8 mouse cellular contexts compared by ENCODE assay signal in genomic region chr11:16950976-16951760, GRCm38 (mm10). TPM values are rescaled to one million over a fixed set of nuclear protein-coding genes. Genes with fewer than 3 reads are reported as not detected.
DNase-seq lines count a peak whose midpoint lies in the region; ATAC-seq lines count a peak whose summit lies in the region.

Gene Fbxo48 (plus strand): TSS chr11:16951375.

- DNase-seq in adipocyte (ENCODE audit: low spot score), result peak; percentile 99
- peak; percentile 98 for DNase-seq in embryo, embryonic 10 days (ENCODE audit: low spot score)
- DNase-seq in gastrocnemius, postnatal 10 days, result peak; percentile 88
- DNase-seq in induced T-regulatory cell, adult 2 months (ENCODE audit: low read depth), result peak; percentile 99
- DNase-seq in left cerebral cortex, adult 9 months (ENCODE audit: low spot score in 2 of 2), result peak; percentile 93 to 97
- peak; percentile 89 for DNase-seq in right cerebral cortex, postnatal 14 days
- DNase-seq in urinary bladder, postnatal 36 days (ENCODE audit: low spot score in 2 of 2), result peak; percentile 94 to 96

- ATAC-seq in megakaryocyte progenitor cell, adult 5-6 weeks (replicated peaks; ENCODE audit: poor library complexity), result peak; percentile 88

RNA-seq across cellular contexts. Expression of gene Fbxo48, which starts in this region (rescaled TPM):
- total RNA-seq in gastrocnemius, postnatal 10 days (2021), result 1 to 10 TPM in 1 of 2 experiments, under 1 TPM in 1; 0.89 to 1.1 TPM
- total RNA-seq in megakaryocyte progenitor cell, adult 5-6 weeks (2015), result 7.6 and 12.7 TPM in 2 replicates
- total RNA-seq in megakaryocyte progenitor cell, adult 5-6 weeks (2017), result 8.1 and 10.3 TPM in 2 replicates

Comparison
In these comparisons a context has a peak if more than half of its experiments do, and no peak if none do; other contexts are left out.
1. Peak in every context shown above with its lines: DNase-seq and ATAC-seq.
2. RNA of gene Fbxo48 (total RNA-seq): 7.6 to 12.7 TPM in megakaryocyte progenitor cell, adult 5-6 weeks; 0.89 to 1.1 TPM in gastrocnemius, postnatal 10 days; every median in the first group is over 4 times any median in the second.